Mouse (Mus musculus) T-helper 1 cell (primary cell): ENCODE data around the gene Arhgef16.

Source experiments
- in situ Hi-C: fragments of 300-600 bp; cut with MboI, MseI; formaldehyde crosslinking; loops from one replicate; pipeline ENCODE4 v1.15.1; 2025; ENCODE audit warnings: high pct_unique_total_duplicates

Gene Arhgef16

DNA sequence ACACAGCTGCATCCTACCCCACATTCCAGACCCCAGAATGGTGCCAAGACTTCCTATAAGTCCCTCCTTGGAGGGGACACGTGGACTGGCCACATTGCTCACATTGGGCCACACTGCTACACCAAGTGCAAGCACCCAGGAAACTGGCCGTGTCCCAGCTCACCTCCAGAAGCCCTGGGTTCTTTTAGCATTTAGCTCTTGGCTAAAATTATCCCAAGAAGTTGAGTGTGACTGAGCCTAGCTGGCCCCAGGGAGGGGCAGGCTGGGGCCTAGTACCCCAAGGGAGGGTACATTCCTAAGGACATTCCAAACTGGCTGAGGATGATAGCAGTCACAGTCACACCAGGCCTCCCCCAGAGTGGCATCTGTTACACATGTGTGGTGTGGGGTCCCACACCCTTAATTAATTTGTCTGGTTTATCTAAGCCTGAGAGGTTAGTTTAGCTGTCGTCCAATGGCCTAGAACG is 7.7 kb downstream of the Arhgef16 start:
- in situ Hi-C loops, result no loop called here

- in situ Hi-C loops, result no loop called here
These were observed 17.8 kb downstream of the Arhgef16 start for GRCm38 (mm10) chr4:154283671-154284070.

GRCm38 (mm10) chr4:154279481-154279880 is 22.0 kb downstream of the Arhgef16 start:
- in situ Hi-C loops, result no loop called here

DNA sequence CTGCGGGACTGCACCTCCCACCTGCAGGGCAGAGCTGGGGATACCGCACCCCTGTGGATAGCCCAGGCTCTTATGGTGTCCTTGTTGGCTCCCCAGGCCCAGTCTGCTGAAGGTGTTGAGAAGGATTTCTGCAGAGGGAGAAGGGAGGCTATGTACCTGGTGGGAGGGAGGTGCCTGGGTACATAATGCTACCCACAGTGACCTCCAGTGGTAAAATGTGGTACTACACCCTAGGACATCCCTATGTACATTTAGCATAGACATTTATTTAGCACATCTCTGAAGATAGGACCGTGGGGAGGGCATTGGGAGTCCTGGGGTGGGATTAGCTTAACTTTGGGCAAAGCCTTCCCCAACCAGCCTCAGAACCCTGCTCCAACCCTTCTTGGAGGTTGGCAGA is 28.5 kb downstream of the Arhgef16 start:
- in situ Hi-C loops, result no loop called here

DNA sequence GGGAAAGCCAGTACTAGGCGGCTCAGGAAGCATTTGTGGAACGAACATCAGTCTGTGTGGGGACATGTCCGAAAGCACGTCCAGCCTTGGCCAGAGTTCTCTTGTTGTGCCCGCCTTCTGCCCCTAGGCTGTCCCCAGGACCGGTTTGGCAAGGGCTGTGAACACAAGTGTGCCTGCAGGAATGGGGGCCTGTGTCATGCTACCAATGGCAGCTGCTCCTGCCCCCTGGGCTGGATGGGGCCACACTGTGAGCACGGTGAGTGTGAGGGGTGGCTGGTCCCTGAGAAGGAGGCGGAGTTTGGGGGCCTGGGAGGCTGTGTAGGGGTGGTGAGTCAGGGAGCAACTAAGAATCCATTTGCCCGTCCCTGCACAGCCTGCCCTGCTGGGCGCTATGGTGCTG is 32.0 kb downstream of the Arhgef16 start:
- in situ Hi-C loops, result no loop called here

DNA sequence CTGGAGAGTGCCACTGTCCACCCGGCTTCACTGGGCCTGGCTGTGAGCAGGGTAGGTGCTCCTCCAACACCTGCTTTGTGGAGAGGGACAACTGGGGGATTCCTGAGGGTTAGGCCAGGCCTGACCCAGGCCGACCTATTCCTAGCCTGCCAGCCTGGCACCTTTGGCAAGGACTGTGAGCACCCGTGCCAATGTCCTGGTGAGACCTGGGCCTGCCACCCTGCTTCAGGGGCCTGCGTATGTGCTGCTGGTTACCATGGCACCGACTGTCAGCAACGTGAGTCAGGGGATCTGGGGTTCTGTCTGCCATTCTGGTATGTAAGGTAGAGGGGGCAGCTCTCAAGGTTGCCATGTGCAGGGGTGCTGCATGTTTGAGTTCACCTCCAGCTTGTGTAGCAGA is 34.0 kb downstream of the Arhgef16 start:
- in situ Hi-C loops, result no loop called here

DNA sequence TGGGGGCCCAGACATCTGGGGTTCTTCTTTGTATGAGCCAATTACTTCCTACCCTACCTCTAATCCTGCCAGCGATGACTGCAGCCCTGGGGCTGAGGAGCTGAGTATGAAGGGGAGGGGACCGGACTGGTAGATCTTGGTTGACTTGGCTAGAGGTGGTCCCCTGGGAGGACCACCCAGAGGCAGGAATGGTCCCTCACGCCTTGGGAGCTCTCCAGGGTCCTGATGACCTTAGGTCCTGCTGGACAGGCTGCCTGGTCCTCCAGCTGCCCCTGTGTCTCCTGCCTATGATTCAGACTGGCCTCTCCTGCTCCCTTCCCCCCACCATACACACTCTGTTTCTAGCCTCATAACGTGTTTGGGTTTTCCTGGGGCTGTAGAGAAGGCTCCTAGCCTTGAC is 39.4 kb downstream of the Arhgef16 start:
- in situ Hi-C loops, result no loop called here

- in situ Hi-C loops, result no loop called here
These were observed 40.7 kb downstream of the Arhgef16 start for GRCm38 (mm10) chr4:154260755-154261154.

GRCm38 (mm10) chr4:154252537-154253255 is 48.8 kb downstream of the Arhgef16 start:
- in situ Hi-C loops, result no loop called here

DNA sequence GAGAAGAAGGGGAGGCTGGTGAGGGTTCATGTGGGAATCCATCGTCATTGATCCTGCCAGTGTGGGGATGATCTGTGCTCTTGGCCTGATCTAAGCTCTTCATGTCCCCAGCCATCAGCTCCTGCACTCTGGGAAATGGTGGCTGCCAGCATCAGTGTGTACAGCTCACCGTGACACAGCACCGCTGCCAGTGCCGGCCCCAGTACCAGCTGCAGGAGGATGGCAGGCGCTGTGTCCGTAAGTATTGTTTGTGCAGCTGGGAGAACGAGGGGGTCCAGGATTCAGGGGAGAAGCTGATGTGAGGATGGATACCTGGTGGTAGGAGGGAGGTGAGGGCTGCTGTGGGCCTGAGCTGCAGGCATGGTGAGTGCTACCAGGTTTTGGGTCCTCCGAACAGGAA is 52.2 kb downstream of the Arhgef16 start:
- in situ Hi-C loops, result no loop called here

GRCm38 (mm10) chr4:154248092-154248805 is 53.2 kb downstream of the Arhgef16 start:
- in situ Hi-C loops, result no loop called here

- in situ Hi-C loops, result no loop called here
These were observed 54.0 kb downstream of the Arhgef16 start for GRCm38 (mm10) chr4:154247207-154248091.

GRCm38 (mm10) chr4:154246115-154247040 is 55.1 kb downstream of the Arhgef16 start:
- in situ Hi-C loops, result no loop called here

DNA sequence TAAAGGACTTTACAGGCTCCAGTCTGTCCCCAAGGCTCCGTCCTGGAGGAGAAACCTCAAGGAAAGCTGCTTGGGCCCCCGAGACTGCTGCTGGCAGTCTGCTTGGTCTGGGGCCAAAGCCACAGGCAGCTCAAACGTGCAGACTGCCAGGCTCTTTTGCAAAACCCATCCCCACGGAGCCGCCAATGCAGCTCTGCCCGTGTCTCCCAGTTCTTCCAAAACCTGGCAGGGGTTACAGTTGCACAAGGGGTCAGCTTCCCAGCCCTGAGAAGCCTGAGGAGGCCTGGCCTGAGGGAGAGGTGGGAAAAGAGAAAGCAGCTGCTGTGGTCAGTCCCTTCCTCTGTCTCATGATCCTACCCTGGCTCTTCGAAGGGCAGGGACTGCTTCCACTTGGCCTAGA is 56.1 kb downstream of the Arhgef16 start:
- in situ Hi-C loops, result no loop called here

DNA sequence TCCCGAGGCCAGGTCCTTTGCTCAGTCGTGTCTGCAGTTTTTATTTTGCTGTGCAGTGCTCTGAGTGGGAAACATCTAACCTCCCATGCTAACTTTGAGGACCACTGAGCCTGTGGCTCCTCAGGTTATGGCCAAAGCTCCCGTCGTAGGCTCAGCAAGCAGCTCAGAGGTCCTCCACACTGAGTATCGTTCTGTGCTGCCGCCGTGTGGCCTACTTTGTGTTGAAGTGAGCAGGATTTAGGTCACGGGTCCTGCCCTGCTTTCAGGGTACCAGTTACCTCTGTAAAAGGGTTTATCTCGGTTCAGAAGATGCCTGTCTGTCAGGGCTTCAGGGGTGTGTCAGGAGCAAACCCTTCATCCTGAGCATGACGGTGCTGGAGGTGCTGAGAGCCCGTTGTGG is 60.9 kb downstream of the Arhgef16 start:
- in situ Hi-C loops, result no loop called here

DNA sequence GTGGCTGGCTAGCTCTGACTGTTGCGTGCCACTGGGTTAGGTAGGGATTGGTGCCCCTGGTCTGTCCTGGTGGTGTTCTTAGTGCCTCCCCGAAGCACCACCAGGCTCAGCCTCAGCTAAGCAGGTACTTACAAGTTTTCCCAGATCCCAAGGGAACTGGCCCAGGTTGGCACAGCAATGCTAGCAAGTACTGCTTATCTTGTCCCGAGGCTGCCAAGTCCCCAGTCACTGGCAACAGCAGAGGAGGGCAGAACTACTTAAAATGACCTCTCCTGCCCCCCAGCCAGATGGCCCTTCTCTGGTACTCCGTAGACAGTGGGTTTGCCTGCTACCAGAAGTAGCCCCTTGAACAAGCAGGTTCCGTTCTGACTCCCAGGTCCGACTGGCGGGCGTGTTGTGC is 62.3 kb downstream of the Arhgef16 start:
- in situ Hi-C loops, result loop anchor here (10.0 kb wide), 1 partner anchor 574 kb away; no protein-coding TSS in a partner anchor

DNA sequence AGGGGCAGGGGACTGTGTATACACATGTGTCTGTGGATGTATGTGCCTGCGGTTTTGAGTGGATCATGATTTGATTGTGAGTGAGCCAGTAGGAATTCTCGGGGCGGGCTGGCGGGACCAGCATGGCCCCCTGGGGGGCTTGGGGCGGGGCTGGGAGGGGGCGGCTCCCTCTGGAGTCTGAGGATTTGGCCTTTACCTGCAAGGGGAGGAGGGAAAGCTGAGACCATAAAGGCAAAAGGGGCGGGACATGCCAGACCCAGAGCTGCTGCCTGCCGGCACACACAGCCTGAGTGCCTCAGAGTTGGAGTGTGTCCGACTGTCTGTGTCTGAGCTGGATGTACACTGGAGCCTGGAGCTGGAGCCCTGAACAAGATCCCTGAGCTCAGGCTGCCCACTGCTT is 64.2 kb downstream of the Arhgef16 start:
- in situ Hi-C loops, result loop anchor here (10.0 kb wide), 1 partner anchor 573 kb away; no protein-coding TSS in a partner anchor

DNA sequence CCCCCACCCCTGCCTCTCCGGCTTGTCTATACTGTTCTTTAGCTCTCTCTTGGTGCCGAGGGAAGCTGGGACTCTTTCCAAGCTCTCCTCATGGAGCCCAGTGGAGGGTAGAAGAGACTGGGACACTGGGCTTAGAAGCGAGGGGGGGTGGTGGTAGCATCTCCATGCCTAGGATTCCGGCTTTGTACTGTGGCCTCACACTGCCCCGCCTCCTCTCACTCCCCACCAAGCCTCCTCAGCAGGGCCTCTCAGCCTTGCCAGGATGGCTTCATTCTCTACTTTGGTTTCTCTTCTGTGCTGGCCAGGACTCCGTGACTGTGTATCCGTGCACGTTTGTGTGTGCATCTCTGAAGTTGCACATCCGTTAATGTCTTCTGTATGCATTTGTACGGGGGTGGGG is 64.6 kb downstream of the Arhgef16 start:
- in situ Hi-C loops, result loop anchor here (10.0 kb wide), 1 partner anchor 572 kb away; no protein-coding TSS in a partner anchor

DNA sequence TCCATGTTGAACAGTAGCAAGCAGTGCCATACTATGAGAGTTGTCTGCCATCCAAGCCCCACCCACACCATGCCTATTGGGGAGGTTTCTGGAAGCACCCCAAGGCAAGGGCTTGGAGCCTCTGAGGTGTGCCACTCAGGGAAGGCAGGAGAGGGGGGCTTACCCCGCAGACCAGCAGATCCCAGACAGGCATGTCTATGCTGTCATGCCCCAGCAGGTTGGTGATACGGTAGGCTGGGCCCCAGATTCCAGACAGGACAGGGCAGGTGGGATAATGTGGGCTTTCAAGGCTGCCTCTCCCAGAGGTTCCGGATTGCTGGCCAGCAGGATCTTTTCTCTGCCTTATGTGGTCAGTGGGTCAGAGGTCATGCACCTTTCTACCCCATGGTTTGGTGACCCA is 65.5 kb downstream of the Arhgef16 start:
- in situ Hi-C loops, result loop anchor here (10.0 kb wide), 1 partner anchor 571 kb away; no protein-coding TSS in a partner anchor

DNA sequence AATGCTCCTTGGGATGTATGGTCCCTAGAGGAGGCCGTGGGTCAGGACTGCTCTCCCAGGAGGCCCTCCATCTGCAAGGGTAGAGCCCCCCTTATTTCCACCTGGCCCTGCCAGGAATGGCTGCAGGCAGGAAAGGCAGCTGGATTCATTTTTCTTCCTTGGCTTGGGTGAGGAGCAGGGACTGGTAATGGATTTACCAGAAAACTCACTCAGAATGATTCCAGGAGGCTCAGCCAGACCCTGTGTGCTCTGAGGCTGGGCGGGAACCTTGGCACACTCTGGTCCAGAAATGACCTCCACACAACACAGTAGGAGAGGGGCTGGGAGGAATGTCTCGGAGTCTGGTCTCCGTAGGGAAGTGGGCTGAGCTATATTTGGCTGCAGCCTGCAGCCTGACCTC is 69.2 kb downstream of the Arhgef16 start:
- in situ Hi-C loops, result loop anchor here (10.0 kb wide), 1 partner anchor 567 kb away; no protein-coding TSS in a partner anchor

DNA sequence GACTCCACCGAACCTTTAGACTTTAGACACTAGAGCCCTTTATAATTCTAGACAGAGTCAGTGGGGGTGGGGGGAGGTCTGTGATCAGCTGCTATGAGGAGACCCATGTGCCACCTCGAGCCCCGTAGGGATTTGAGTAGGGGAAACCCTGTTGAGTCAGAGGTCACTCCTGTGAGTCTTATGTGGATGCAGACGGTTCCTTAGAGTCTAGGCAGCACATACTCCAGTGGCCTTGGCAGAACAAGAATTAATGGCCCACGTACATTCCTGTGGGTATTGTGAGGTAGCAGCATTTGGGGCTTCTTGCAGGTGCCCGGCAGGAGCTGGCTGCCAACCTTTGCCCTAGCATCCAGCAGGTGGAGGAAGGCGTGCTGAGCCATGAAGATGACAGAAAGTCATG is 70.1 kb downstream of the Arhgef16 start:
- in situ Hi-C loops, result loop anchor here (10.0 kb wide), 1 partner anchor 567 kb away; no protein-coding TSS in a partner anchor
